Mouse (Mus musculus): ENCODE results near the gene Ccin. TPM values are rescaled to one million over a fixed set of nuclear protein-coding genes. Genes with fewer than 3 reads are reported as not detected.

The Ccin gene
- total and polyA plus RNA-seq, 3 experiments = not detected

DNA sequence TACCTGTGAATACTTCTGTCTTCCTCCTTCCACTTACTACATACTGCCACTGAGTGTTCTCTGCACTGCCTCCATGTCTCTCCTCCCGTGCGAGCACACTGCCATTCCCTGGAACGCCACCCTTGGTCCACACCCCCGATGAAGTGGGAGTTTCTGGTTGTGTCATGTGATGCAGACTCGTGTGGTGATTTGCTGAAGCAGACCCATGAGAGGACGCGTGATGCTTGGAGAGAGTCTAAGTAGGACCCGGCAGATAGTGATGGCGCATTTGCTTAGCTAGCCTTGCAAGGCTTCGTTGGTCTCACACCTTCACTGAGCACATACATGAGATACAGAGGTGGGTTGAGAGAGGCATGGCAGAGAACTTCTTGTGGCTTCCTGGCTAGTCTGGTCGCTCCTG is 9.8 kb downstream of the Ccin start:
- no peaks in the 10 kb centered on the region for H3K9me3 ChIP-seq (replicated peaks)
- TF ChIP-seq GATA2 (IDR thresholded peaks at IDR 0.05; ENCODE audit: borderline replicate concordance, low read depth, low read length) (no peak), POLR2AphosphoS5 (IDR thresholded peaks at IDR 0.05; ENCODE audit: insufficient replicate concordance, low read depth, low read length) (no peak), CTCF (IDR thresholded peaks at IDR 0.05; ENCODE audit: low read depth, low read length) (no peak), GATA1 (IDR thresholded peaks at IDR 0.05; ENCODE audit: borderline replicate concordance, low read length) (no peak), TAL1 (conservative IDR thresholded peaks at IDR 0.05; ENCODE audit: low read depth, low read length) (no peak)
- H3K4me1 ChIP-seq (ENCODE audit: insufficient read depth, low read depth, low read length) = peaks cover 5% of the 10 kb centered on the region
- DNase-seq (ENCODE audit: low spot score) (no peak), ATAC-seq (ENCODE audit: extremely low read depth, insufficient number of reproducible peaks, low FRiP score, poor library complexity, severe bottlenecking) (no peak)
- H3K27me3 ChIP-seq (ENCODE audit: insufficient read depth, low read length) = peaks cover 11% of the 10 kb centered on the region
- no peak overlapping the region for H3K4me3 ChIP-seq (ENCODE audit: low read depth, low read length)
- no peaks in the 10 kb centered on the region for H3K36me3 ChIP-seq (replicated peaks)

- H3K27me3 ChIP-seq (ENCODE audit: insufficient read depth, low read length) = peaks cover 5% of the 10 kb centered on the region; the same call in 1 of the 2 replicates
- H3K4me1 ChIP-seq (ENCODE audit: insufficient read depth, low read depth, low read length) = peaks cover 5% of the 10 kb centered on the region
- no peak for DNase-seq (ENCODE audit: low spot score)
- H3K36me3 ChIP-seq (replicated peaks) = no peaks in the 10 kb centered on the region
- H3K9me3 ChIP-seq (replicated peaks) = peaks cover 2% of the 10 kb centered on the region; the same call in 1 of the 2 replicates
- no peak for TF ChIP-seq CTCF (IDR thresholded peaks at IDR 0.05; ENCODE audit: low read depth, low read length)
- TF ChIP-seq TAL1 (conservative IDR thresholded peaks at IDR 0.05; ENCODE audit: low read depth, low read length) = no peak
- no peak for TF ChIP-seq GATA1 (IDR thresholded peaks at IDR 0.05; ENCODE audit: borderline replicate concordance, low read length)
- TF ChIP-seq POLR2AphosphoS5 (IDR thresholded peaks at IDR 0.05; ENCODE audit: insufficient replicate concordance, low read depth, low read length) = no peak
- no peak for TF ChIP-seq GATA2 (IDR thresholded peaks at IDR 0.05; ENCODE audit: borderline replicate concordance, low read depth, low read length)
- ATAC-seq (ENCODE audit: extremely low read depth, insufficient number of reproducible peaks, low FRiP score, poor library complexity, severe bottlenecking) = no peak
- no peak overlapping the region for H3K4me3 ChIP-seq (ENCODE audit: low read depth, low read length)
Measured at GRCm38 (mm10) chr4:43994342-43994741, 11.1 kb downstream of the Ccin start.

DNA sequence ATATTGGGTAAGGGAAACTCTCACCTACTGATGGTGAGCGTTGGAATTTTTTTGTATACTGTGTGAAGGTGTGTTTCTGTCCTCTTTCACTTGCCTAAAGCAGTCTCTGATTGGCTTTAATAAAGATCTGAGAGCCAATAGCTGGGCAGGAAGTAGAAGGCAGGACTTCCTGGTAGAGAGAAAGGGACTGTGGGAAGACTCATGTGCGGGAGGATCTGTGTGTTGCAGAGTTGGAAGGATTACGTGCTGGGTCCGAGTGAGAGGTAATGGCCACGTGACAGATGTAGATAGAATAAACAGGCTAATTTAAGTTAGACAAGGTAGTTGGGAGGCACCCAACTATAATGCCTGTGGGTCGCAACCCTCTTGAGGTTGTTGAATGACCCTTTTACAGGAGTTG is 20.3 kb downstream of the Ccin start:
- TF ChIP-seq CTCF (IDR thresholded peaks at IDR 0.05; ENCODE audit: low read depth, low read length) = no peak
- no peak for TF ChIP-seq GATA1 (IDR thresholded peaks at IDR 0.05; ENCODE audit: borderline replicate concordance, low read length)
- no peak for TF ChIP-seq POLR2AphosphoS5 (IDR thresholded peaks at IDR 0.05; ENCODE audit: insufficient replicate concordance, low read depth, low read length)
- no peak for TF ChIP-seq GATA2 (IDR thresholded peaks at IDR 0.05; ENCODE audit: borderline replicate concordance, low read depth, low read length)
- no peak for TF ChIP-seq TAL1 (conservative IDR thresholded peaks at IDR 0.05; ENCODE audit: low read depth, low read length)
- Histone ChIP-seq H3K27me3 (ENCODE audit: insufficient read depth, low read length) (no peaks in the 10 kb centered on the region), H3K36me3 (replicated peaks) (peaks cover 9% of the 10 kb centered on the region), H3K4me1 (ENCODE audit: insufficient read depth, low read depth, low read length) (peaks cover 13% of the 10 kb centered on the region), H3K4me3 (ENCODE audit: low read depth, low read length) (peak overlapping the region; percentile 62), H3K9me3 (replicated peaks) (peaks cover 2% of the 10 kb centered on the region; the same call in 1 of the 2 replicates)
- DNase-seq (ENCODE audit: low spot score) (peak; percentile 33), ATAC-seq (ENCODE audit: extremely low read depth, insufficient number of reproducible peaks, low FRiP score, poor library complexity, severe bottlenecking) (peak; percentile 73)

DNA sequence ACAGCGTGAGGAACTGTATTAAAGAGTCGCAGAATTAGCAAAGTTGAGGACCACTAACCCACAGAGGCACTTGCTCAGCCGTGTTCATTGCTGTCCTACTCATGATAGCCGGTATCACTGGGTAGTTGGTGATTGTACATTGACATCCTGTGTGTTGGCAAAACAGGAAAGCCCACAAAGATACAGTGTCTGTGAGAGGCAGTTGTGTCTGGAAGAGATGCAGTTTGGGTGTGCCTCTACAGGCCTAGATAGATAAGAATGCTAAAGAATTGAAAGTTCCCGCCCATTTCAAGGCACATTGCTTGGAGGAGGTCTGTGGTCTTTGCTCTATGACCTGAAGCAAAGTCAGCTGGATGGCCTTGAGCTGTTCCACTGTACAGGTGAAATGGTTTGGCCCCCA is 20.8 kb downstream of the Ccin start, which contains the start of gene Clta:
TSS of gene Clta (plus strand) at position 327 of the 400 bp plus-strand sequence.
- DNase-seq (ENCODE audit: low spot score) (no peak), ATAC-seq (ENCODE audit: extremely low read depth, insufficient number of reproducible peaks, low FRiP score, poor library complexity, severe bottlenecking) (peak; percentile 81)
- peaks cover 9% of the 10 kb centered on the region for H3K36me3 ChIP-seq (replicated peaks)
- TF ChIP-seq POLR2AphosphoS5 (IDR thresholded peaks at IDR 0.05; ENCODE audit: insufficient replicate concordance, low read depth, low read length) (no peak), TAL1 (conservative IDR thresholded peaks at IDR 0.05; ENCODE audit: low read depth, low read length) (0 out of 2 replicates have a peak, but pooled peaks have one; percentile 21)
- H3K4me3 ChIP-seq (ENCODE audit: low read depth, low read length) = peak within 1 kb of the TSS; percentile 62
- no peaks in the 10 kb centered on the region for H3K27me3 ChIP-seq (ENCODE audit: insufficient read depth, low read length)
- H3K4me1 ChIP-seq (ENCODE audit: insufficient read depth, low read depth, low read length) = peaks cover 13% of the 10 kb centered on the region
- H3K9me3 ChIP-seq (replicated peaks) = no peaks in the 10 kb centered on the region

DNA sequence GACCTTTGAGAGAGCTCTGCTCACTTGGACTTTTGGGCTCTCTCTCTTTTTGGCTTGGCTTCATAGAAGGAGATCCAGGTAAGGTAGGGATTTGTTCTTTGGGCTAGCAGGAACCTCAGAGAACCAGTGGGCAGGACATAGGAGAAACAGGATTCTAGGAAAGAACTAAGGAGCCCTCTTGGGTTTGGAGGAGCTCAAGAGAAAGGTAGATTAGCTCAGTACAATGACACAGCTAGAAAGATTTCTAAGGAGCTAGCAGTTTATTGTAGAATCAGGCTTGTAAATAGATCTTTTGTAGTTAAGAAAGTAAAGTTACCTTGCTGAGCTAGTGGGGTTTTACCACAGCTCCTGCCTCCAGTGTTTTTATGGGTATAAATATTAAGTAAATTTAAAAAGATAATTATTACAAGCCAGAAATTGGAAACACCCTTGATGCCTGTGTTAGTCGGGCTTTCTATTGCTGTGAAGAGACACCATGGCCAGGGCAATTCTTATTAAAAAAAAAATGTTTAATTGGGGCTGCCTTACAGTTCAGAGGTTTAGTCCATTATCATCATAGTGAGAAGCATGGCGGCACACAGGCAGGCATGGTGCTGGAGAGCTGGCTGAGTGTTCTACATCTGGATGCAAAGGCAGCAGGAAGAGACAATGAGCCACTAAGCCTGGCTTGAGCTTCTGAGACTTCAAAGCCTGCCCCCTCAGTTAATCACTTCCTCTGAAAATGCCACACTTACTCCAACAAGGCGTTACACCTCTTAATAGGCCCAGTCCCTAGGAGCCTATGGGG is 21.5 kb downstream of the Ccin start:
- Histone ChIP-seq H3K36me3 (replicated peaks) (peaks cover 11% of the 10 kb centered on the region), H3K4me1 (ENCODE audit: insufficient read depth, low read depth, low read length) (peaks cover 13% of the 10 kb centered on the region), H3K27me3 (ENCODE audit: insufficient read depth, low read length) (no peaks in the 10 kb centered on the region), H3K4me3 (ENCODE audit: low read depth, low read length) (no peak overlapping the region), H3K9me3 (replicated peaks) (no peaks in the 10 kb centered on the region)
- DNase-seq (ENCODE audit: low spot score) (no peak), ATAC-seq (ENCODE audit: extremely low read depth, insufficient number of reproducible peaks, low FRiP score, poor library complexity, severe bottlenecking) (no peak)
- TF ChIP-seq CTCF (IDR thresholded peaks at IDR 0.05; ENCODE audit: low read depth, low read length) = no peak
- TF ChIP-seq POLR2AphosphoS5 (IDR thresholded peaks at IDR 0.05; ENCODE audit: insufficient replicate concordance, low read depth, low read length) = no peak
- TF ChIP-seq GATA1 (IDR thresholded peaks at IDR 0.05; ENCODE audit: borderline replicate concordance, low read length) = no peak
- TF ChIP-seq GATA2 (IDR thresholded peaks at IDR 0.05; ENCODE audit: borderline replicate concordance, low read depth, low read length) = no peak
- no peak for TF ChIP-seq TAL1 (conservative IDR thresholded peaks at IDR 0.05; ENCODE audit: low read depth, low read length)

GRCm38 (mm10) chr4:44010176-44010575 is 26.9 kb downstream of the Ccin start:
- no peak for TF ChIP-seq CTCF (IDR thresholded peaks at IDR 0.05; ENCODE audit: low read depth, low read length)
- no peak for TF ChIP-seq GATA2 (IDR thresholded peaks at IDR 0.05; ENCODE audit: borderline replicate concordance, low read depth, low read length)
- TF ChIP-seq TAL1 (conservative IDR thresholded peaks at IDR 0.05; ENCODE audit: low read depth, low read length) = no peak
- TF ChIP-seq POLR2AphosphoS5 (IDR thresholded peaks at IDR 0.05; ENCODE audit: insufficient replicate concordance, low read depth, low read length) = no peak
- H3K4me3 ChIP-seq (ENCODE audit: low read depth, low read length) = no peak overlapping the region
- H3K36me3 ChIP-seq (replicated peaks) = peaks cover 34% of the 10 kb centered on the region
- no peaks in the 10 kb centered on the region for H3K9me3 ChIP-seq (replicated peaks)
- no peaks in the 10 kb centered on the region for H3K27me3 ChIP-seq (ENCODE audit: insufficient read depth, low read length)
- DNase-seq (ENCODE audit: low spot score) (no peak), ATAC-seq (ENCODE audit: extremely low read depth, insufficient number of reproducible peaks, low FRiP score, poor library complexity, severe bottlenecking) (no peak)
- peaks cover 24% of the 10 kb centered on the region for H3K4me1 ChIP-seq (ENCODE audit: insufficient read depth, low read depth, low read length)

Data from G1E (cell line).